ENCODE assay signal across 9 mouse cellular contexts in the genomic region with DNA sequence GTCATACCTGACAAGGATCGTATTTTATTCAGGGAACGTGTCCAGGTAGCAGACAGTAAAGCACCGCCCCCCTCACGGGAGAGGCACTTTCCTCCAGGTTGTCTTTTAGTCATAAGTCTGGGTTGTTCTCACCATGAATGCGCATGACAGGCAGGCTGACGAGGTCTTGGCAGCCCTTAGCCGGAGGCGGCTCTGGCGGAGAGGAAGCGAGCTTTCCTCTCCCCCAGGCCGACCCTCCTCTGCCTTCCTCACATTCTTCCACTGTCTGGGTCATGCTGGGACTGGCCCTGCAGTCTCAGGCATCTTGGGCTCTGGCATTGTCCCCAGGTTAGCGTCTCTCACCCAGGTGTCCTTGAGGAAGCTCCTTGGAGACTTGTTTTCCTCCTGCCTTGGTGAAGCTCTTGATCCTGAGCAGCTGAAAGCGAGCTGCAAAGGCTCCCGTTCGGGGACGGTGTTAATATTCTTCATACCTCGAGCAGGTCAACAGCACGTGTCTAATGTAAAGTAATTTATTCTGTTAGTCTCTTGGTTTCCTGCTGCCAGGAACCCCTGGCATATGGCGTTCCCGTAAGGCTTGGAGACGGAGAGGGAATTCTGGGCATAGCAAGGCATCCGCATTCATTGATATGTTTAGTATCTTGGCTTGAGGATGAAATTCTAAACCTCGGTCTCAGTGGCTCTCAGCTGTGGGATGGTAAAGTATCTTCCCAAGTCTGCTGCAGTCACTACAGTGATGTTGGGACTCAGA.
A peak's percentile ranks its signal among the peaks of the same experiment; 100 is the strongest.
DNase-seq lines count a peak whose midpoint lies in the region; ATAC-seq lines count a peak whose summit lies in the region.
"Had no signal": no experiment of that assay in that cellular context is flagged by ENCODE, and none has a peak within 500 bp of the region (broad histone marks: within the 10 kb centered on the region; RNA-seq: fewer than 3 reads in every experiment).

No protein-coding gene starts in this region.

- no peaks in the 10 kb centered on the region for H3K36me3 ChIP-seq in neural tube, embryonic 11.5 days (ENCODE audit: control insufficient read depth, insufficient read depth, low read length)
- no peaks in the 10 kb centered on the region for H3K36me3 ChIP-seq in midbrain, embryonic 14.5 days (ENCODE audit: control insufficient read depth, insufficient read depth, low read length)

- intact Hi-C loops in heart, postnatal 14 days (cut with DNase I), result no loop called here

- no peaks in the 10 kb centered on the region for H3K4me1 ChIP-seq in neural tube, embryonic 11.5 days (ENCODE audit: control insufficient read depth, insufficient read depth, low read length)
- H3K4me1 ChIP-seq in midbrain, embryonic 14.5 days (ENCODE audit: control insufficient read depth, insufficient read depth, low read length), result peaks cover 6% of the 10 kb centered on the region; the same call in 1 of the 2 replicates

- 38% methylated on average over 23 of the region's 23 CpGs for WGBS in neural tube, embryonic 11.5 days
- WGBS in midbrain, embryonic 14.5 days, result 31% methylated on average over 23 of the region's 23 CpGs

- H3K4me2 ChIP-seq in neural tube, embryonic 11.5 days (ENCODE audit: low read depth), result no peak overlapping the region
- H3K4me2 ChIP-seq in midbrain, embryonic 14.5 days (ENCODE audit: low read length), result peak overlapping the region; percentile 29

- H3K9me3 ChIP-seq in neural tube, embryonic 11.5 days (ENCODE audit: control insufficient read depth, low read length), result no peaks in the 10 kb centered on the region
- H3K9me3 ChIP-seq in midbrain, embryonic 14.5 days (ENCODE audit: control insufficient read depth, low read length), result no peaks in the 10 kb centered on the region

- H3K27ac ChIP-seq in neural tube, embryonic 11.5 days (ENCODE audit: low read depth, low read length), result no peak overlapping the region
- no peak overlapping the region for H3K27ac ChIP-seq in midbrain, embryonic 14.5 days (replicated peaks; ENCODE audit: low read depth, low read length)

- peak; percentile 15 for DNase-seq in gastrocnemius, postnatal 10 days
- DNase-seq in gastrocnemius, adult 8-10 months (ENCODE audit: low spot score in 2 of 2), result no peak
- DNase-seq in neural tube, embryonic 11.5 days (ENCODE audit: low spot score), result peak; percentile 36
- DNase-seq in neural tube, embryonic 10.5 days (ENCODE audit: extremely low spot score, low spot score), result no peak
- DNase-seq in heart, postnatal 14 days, result peak; percentile 3 to 12
- DNase-seq in midbrain, embryonic 14.5 days, result peak; percentile 60
- DNase-seq in thymus, postnatal 14 days, result no peak

- ATAC-seq in neural tube, embryonic 11.5 days (ENCODE audit: insufficient read depth, low FRiP score, low TSS enrichment), result no peak
- no peak for ATAC-seq in midbrain, embryonic 14.5 days (ENCODE audit: low FRiP score, low TSS enrichment)
- ATAC-seq in megakaryocyte-erythroid progenitor cell, adult 5-6 weeks (replicated peaks; ENCODE audit: low FRiP score, low TSS enrichment, poor library complexity, severe bottlenecking), result no peak

- no peak overlapping the region for H3K4me3 ChIP-seq in neural tube, embryonic 11.5 days (ENCODE audit: low read depth, low read length)
- H3K4me3 ChIP-seq in midbrain, embryonic 14.5 days (replicated peaks; ENCODE audit: low read depth, low read length), result no peak overlapping the region

- H3K27me3 ChIP-seq in neural tube, embryonic 11.5 days (ENCODE audit: control insufficient read depth, insufficient read depth, low read length), result no peaks in the 10 kb centered on the region
- no peaks in the 10 kb centered on the region for H3K27me3 ChIP-seq in midbrain, embryonic 14.5 days (ENCODE audit: control insufficient read depth, insufficient read depth, low read length)
- H3K27me3 ChIP-seq: CH12.LX had no signal

- H3K9ac ChIP-seq in neural tube, embryonic 11.5 days (ENCODE audit: low read length), result peak overlapping the region; percentile 29; the same call in 1 of the 2 replicates
- no peak overlapping the region for H3K9ac ChIP-seq in midbrain, embryonic 14.5 days (replicated peaks; ENCODE audit: low read length)

Comparison
In these comparisons a context has a peak if more than half of its experiments do, and no peak if none do; other contexts are left out.
1. DNase-seq: peak in gastrocnemius, postnatal 10 days (single experiment), neural tube, embryonic 11.5 days (single experiment), heart, postnatal 14 days (2 of 2) and midbrain, embryonic 14.5 days (single experiment); none in gastrocnemius, adult 8-10 months (0 of 2), neural tube, embryonic 10.5 days (single experiment) and thymus, postnatal 14 days (single experiment).